Mouse (Mus musculus) retina, embryonic 14.5 days (tissue): ENCODE measurements at regions not wholly inside any gene's neighbourhood (a gene's known extent, or its start where the extent isn't known, plus 50 kb on each side); places are given as distances from the start of the nearest gene placed in this dataset.

Experiments used
- DNase-seq: peaks from one replicate; pipeline ENCODE4 v3.0.0-alpha.2; 2015; ENCODE audit warnings: low spot score

DNA sequence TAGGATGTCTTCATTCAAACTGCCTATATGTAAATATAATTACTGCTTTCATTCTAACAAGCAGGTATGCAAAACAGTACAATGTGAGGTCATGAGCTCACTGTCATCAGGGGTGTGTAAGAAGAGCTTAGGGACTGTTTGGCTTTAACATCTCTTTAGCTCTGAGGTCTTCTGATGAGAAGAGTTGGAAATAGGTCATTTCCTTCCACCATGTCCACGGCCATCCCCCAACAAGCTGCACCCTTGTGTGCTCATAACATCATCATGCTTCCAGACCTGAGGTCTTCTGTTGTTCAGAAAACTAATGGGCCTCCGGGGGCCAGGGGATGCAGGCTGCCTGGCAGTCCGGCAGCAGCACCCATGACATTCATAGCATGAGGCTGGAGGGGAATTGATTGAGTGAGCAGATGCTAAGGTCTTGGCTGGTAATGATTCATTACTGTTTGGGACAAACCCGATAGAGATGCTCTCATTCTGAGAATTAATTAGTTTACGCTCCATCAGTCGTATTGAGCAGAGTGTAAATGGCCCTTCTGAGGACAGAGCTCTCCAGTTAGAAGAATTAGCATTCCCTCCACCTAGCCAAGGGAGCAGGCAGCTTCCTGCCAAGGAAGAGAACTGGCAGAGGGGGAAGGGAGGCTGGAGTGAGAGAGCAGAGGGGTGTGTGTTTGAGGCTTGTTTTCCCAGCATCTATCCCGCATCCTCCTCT lies 64.0 kb downstream of the Rps24 start:
- DNase-seq: peak; percentile 85

- no peak for DNase-seq
These were observed 64.5 kb downstream of the Rps24 start for GRCm38 (mm10) chr14:24551472-24551783.

DNA sequence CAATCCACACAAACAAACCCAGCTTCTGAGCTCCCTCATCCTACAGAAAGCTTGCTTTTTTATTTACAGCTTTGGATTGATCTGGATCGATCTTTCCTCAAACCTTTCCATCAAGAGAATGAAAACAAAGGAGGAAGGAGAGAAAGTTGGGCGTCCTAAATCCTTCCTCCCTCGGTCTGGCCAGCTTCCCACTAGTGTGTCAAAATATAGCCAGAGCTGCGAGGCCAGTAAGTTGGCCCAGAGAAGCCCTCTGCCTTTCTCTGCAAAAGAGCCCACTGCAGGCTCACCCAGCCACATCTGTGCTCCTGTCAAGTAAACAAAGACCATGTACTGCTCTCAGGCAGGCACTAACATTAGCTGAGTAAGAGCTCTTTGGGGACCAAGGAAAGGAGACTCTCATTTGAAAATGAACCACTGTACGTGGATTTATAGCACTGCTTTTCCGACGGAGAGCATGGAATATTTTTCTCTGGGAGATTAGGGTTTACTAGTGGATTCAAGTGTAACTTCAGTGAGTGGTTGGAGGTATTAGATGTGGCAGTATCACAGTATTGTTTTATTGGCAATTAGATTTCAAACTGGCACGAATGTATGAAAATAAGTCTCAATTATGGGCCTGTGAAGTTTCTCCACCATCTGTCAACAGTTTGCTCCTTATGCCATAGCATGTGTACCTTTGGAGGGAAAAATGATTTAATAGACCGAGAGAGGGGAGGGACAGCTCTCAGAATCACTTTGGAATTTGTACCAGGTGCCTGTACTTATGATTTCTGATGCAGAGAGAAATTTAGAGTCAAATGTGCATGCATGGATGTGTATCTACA lies 78.1 kb downstream of the Rps24 start:
- no peak for DNase-seq

GRCm38 (mm10) chr14:24565718-24566322 lies 78.9 kb downstream of the Rps24 start:
- no peak for DNase-seq

GRCm38 (mm10) chr14:24575111-24575510 lies 88.2 kb downstream of the Rps24 start:
- DNase-seq: no peak

DNA sequence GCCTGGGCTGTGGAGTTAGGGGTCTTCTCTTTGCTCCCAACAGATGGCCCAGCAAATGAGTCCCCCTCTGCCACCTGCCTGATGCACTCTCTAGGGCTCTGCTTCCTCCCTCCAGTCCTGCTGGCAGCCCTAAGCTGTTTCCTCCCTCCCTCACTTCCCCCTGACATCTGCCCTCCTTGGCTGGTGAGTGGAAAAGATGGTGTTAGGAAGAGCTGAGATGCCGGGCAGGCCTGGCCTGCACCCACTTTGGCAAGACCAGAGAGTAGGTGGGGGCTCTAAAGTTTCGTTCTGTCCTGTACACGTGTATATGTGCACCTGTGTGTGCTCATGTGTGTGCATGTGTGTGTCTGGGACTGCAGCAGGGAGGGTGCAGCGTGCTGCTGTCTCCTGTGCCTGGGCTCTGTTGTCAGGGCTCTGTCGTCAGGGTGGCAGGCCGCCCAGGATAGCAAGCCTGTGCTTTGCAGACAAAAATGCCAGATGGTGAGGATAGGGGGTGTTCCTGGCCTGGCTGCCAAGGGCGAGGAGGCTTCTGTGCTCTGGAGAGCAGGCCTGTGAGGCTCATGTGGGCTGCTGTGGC lies 91.7 kb downstream of the Rps24 start:
- peak; percentile 60 for DNase-seq

GRCm38 (mm10) chr14:24579153-24579795 lies 92.3 kb downstream of the Rps24 start:
- DNase-seq: peak; percentile 30

DNA sequence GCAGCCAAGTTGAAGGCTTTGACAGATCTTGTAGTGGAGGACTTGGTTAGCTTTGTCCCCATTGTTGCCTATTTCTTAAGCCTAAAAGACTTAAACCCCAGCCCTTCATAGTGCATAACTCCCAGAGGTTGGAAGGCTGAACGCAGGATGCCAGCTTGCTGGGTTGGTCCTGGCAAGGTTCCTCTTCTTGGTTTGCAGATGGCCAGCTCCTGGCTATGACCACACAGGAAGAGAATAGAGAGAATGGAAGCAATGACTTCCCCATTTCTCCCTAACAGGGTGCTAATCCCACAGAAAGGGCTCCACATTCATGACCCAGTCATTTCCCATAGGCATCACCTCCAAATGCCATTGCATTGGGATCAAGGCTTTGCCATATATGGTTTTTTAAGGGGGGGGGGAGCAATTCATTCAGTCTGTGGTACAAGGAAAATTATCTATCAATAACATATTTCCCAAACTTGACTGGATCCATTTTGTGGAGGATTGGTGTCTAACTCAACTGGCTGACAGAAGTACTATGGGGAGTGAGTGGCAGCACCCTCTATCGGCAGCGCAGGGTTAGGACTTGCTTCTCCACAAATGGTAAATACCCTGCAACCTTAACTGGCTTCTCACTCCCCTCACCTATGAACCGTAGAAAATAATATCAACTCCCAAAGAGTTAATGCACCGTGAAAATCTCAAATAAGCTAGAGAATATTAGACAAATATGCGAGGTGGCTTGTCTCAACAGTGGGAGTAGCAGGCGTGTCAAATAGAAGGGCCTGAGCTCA lies 99.4 kb downstream of the Rps24 start:
- DNase-seq: no peak

GRCm38 (mm10) chr14:24586982-24587672 lies 100.2 kb downstream of the Rps24 start:
- DNase-seq: no peak

GRCm38 (mm10) chr14:24588041-24588440 lies 101.1 kb downstream of the Rps24 start:
- DNase-seq: no peak

- DNase-seq: peak; percentile 69
These were observed 119.7 kb downstream of the Rps24 start for GRCm38 (mm10) chr14:24606444-24607173.

DNA sequence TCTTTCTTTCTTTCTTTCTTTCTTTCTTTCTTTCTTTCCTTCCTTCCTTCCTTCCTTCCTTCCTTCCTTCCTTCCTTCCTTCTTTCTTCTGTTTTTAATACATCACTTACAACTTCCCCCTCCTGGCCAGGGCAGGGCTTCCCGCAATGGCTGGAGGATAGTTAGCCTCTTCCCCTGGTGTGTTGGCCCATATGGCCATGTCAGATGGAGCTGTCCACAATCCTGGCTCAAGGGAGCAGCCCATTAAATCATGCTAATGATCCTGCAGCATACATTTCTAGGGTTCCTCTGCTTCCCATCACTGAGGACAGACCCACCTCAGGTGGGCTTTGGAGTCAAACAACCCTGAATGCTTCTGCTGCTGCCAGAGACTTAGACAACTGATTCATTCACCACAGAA lies 121.4 kb downstream of the Rps24 start:
- DNase-seq: no peak

DNA sequence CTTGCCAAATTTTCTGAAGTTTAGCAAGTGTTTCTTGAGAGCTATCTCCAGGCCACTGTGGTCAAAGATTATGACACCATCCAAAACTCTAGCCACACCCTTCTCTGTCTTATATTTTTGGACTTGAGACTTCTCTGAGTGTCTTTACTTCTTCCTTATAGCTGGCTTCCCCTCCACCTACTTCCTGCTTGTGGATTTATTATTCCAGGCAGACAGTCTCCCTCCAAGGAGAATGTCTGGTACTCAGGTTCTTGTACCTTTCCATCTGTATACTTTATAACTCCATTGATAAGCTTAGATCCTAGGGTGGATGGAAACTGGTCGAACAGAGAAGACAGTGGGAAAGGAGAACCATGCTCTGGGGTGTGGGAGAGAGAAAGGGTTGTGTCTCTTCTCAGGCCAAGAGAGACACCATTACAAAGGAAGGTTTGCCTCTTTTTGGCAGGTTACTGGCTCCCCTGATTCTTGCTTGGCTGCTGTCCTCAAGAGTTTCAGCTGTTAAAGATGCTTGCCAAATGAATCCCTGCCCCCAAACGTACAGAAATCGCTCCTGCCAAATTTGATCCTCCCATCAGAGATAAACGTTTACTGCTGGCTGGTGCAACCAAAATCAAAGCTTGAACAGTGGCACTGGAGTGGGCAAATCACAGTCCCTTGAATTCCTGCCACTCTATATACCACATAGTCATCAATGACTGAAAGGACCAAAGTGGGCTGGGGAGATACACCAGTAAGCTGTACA lies 125.5 kb downstream of the Rps24 start:
- no peak for DNase-seq

DNA sequence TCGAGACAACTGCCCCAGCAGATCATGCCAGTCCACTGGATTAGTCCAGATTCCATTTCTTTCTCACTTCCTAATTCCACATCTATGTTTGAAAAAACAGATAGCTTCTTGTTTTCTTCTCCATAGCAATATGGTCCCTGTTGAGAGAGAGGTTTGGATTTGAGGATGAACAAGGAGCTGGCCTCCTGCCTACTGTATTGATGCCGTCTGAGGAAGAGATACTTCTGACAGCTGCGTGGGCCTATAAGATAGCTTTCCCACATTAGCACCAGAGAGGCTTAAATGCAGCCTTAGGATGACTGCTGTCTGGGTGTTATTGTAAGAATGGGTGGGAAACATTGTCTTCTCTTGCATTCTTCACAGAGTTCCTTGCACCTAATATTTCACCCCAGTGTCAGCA lies 128.9 kb downstream of the Rps24 start:
- DNase-seq: no peak

DNA sequence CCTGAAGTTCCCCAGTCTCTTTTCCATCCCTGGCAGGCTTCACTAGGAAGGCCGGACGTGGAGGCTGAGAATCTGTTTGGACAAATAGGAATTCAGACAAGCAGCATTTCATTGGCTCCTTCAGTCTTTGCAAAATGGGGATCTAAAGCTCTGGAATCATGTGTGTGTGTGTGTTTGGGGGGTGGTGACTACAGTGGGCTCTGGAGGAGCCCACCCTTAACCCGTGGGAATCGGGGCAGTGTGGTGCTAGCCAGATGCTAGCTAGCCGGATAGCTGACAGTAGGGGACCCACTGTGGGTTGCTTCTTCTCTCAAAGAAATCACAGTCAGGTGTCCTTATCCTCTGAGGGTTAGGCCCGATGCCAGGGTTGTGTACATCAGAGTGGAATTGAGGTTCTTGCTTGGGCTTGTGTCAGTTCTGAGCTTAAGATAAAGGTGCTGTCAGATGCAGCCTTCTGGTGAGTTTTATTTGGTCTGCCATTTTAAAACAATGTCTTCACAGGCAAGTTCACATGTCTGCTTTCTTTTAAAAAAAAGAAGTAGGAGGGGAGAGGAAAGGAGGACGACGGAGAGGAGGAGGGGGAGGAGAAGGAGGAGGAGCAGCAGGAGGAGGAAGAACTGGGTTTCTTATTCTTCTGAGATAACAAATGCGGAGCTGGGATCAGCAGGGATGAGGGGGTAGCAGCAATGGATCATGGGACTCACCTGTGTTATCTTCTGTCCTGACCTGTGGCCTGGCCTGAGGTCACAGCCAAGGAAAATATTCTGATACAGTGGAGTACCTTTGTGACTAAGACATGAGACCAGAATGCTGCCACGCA lies 129.6 kb downstream of the Rps24 start:
- no peak for DNase-seq

GRCm38 (mm10) chr14:24617126-24617375 lies 130.1 kb downstream of the Rps24 start:
- no peak for DNase-seq

DNA sequence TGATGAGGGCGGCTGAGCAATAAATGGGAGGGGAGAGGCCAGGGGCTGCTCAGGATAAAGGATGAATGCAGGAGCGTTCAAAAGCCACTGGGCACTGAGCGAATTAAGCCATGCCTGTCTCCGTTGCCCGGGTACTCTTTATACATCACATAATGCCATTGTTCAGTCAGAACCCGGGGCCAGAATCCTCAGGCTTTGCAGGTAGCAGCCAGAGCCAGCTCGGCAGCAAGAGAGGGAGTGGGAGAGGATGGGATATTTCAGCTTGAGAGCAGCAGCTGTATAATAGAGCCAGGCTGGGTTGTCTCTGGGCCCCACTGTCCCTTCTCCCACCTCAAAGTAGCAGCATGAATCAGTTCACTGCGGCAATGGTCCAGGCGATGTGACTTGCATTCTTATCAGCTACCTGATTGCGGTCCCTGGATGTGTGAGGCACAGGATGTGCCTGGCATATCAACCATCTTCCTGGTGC lies 130.5 kb downstream of the Rps24 start:
- DNase-seq: no peak

- DNase-seq: no peak
These were observed 131.5 kb downstream of the Rps24 start for GRCm38 (mm10) chr14:24618226-24619038.
